Mouse (Mus musculus) heart, adult 2 months (tissue): ENCODE results near the gene Cct8l1.

ENCODE experiments used
- CTCF ChIP-seq: fragments of 200-600 bp; IDR thresholded peaks from 2 replicates; pipeline ENCODE4 v1.8.1; 2022; ENCODE audit warnings: antibody characterized with exemption, mild to moderate bottlenecking, moderate library complexity
- POLR2A ChIP-seq: fragments of 200-500 bp; IDR thresholded peaks from 2 replicates; pipeline ENCODE4 v1.6.1; 2011; ENCODE audit warnings: mild to moderate bottlenecking, low read depth, low read length, control low read depth; ENCODE audit not compliant: insufficient read depth

GRCm38 (mm10) chr5:25478863-25479262 is 37.0 kb upstream of the Cct8l1 start:
- TF ChIP-seq CTCF: no peak
- TF ChIP-seq POLR2A: no peak
